Mouse (Mus musculus) spleen, adult 12 weeks (tissue): Measurements from ENCODE around the gene Sox21.

Experiments
- DNase-seq: peaks from one replicate; pipeline ENCODE4 v3.0.0; 2022; ENCODE audit warnings: low spot score

Gene Sox21

GRCm38 (mm10) chr14:118236886-118237289 lies at the start of gene Sox21:
Sox21 (minus strand) TSS chr14:118237030.
- no peak for DNase-seq

GRCm38 (mm10) chr14:118286096-118286495 lies 49.3 kb upstream of the Sox21 start:
- DNase-seq, result no peak

GRCm38 (mm10) chr14:118282917-118283316 lies 46.1 kb upstream of the Sox21 start:
- DNase-seq, result no peak

GRCm38 (mm10) chr14:118282272-118282671 lies 45.4 kb upstream of the Sox21 start:
- no peak for DNase-seq

- no peak for DNase-seq
These were observed 41.1 kb upstream of the Sox21 start for GRCm38 (mm10) chr14:118277704-118278498.

- no peak for DNase-seq
These were observed 36.0 kb upstream of the Sox21 start for GRCm38 (mm10) chr14:118272594-118273555.

GRCm38 (mm10) chr14:118268849-118269248 lies 32.0 kb upstream of the Sox21 start:
- DNase-seq, result no peak

GRCm38 (mm10) chr14:118266660-118267059 lies 29.8 kb upstream of the Sox21 start, which contains the start of gene Gm9376:
Gm9376 (plus strand) TSS chr14:118266960.
- DNase-seq, result no peak

GRCm38 (mm10) chr14:118253381-118253780 lies 16.6 kb upstream of the Sox21 start:
- no peak for DNase-seq

GRCm38 (mm10) chr14:118241416-118241815 lies 4.6 kb upstream of the Sox21 start:
- no peak for DNase-seq

- DNase-seq, result no peak
These were observed 2.5 kb upstream of the Sox21 start for GRCm38 (mm10) chr14:118239351-118239750.

GRCm38 (mm10) chr14:118237786-118238185 lies 956 bp upstream of the Sox21 start:
- no peak for DNase-seq

GRCm38 (mm10) chr14:118235973-118236885 lies 601 bp downstream of the Sox21 start:
- no peak for DNase-seq

GRCm38 (mm10) chr14:118235361-118235972 lies 1.4 kb downstream of the Sox21 start:
- DNase-seq, result no peak

- no peak for DNase-seq
These were observed 2.2 kb downstream of the Sox21 start for GRCm38 (mm10) chr14:118234541-118235210.

GRCm38 (mm10) chr14:118233786-118234540 lies 2.9 kb downstream of the Sox21 start:
- no peak for DNase-seq

GRCm38 (mm10) chr14:118232381-118232970 lies 4.4 kb downstream of the Sox21 start:
- DNase-seq, result no peak

GRCm38 (mm10) chr14:118226471-118227155 lies 10.2 kb downstream of the Sox21 start:
- no peak for DNase-seq

- no peak for DNase-seq
These were observed 10.9 kb downstream of the Sox21 start for GRCm38 (mm10) chr14:118225911-118226310.
